Mouse (Mus musculus): ENCODE results near the gene Frrs1l. TPM values are rescaled to one million over a fixed set of nuclear protein-coding genes. Genes with fewer than 3 reads are reported as not detected.

Frrs1l gene
- polyA plus RNA-seq, 1 experiment from 2014 or later = 0.33 TPM

DNA sequence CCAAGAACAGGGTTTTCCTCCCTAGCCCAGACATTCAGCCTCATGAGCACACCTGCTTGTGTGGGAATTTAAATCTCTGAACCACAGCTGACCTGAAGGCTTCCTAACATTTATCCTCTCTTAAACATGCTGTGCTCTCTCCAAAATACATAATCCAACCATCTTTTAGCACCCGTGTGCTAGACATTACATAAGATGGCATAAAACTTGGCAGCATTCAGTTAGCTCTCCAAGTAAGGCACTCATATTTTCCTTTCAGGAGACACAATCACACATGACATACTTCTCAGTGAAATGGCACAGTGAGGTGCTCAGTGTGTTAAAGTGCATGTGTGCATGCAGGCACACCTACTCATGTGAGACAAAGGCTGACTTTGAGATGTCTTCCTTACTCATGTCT is 47.6 kb downstream of the Frrs1l start:
- Histone ChIP-seq H3K36me3 (ENCODE audit: control insufficient read depth, insufficient read depth, low read length) (0 out of 2 replicates have a peak, but pooled peaks cover 2% of the 10 kb centered on the region), H3K9ac (ENCODE audit: low read depth, low read length) (no peak overlapping the region), H3K9me3 (ENCODE audit: control insufficient read depth, low read length) (no peaks in the 10 kb centered on the region), H3K4me2 (no peak overlapping the region), H3K27ac (ENCODE audit: low read depth, low read length) (no peak overlapping the region), H3K27me3 (replicated peaks; ENCODE audit: control insufficient read depth, insufficient read depth, low read length) (no peaks in the 10 kb centered on the region), H3K4me1 (replicated peaks; ENCODE audit: control insufficient read depth, insufficient read depth, low read length) (peaks cover 35% of the 10 kb centered on the region), H3K4me3 (ENCODE audit: low read depth, low read length) (no peak overlapping the region)
- no peak for ATAC-seq (replicated peaks; ENCODE audit: low FRiP score)
- DNase-seq (ENCODE audit: low spot score) = no peak
- 88% methylated on average over 1 of the region's 1 CpGs for WGBS

DNA sequence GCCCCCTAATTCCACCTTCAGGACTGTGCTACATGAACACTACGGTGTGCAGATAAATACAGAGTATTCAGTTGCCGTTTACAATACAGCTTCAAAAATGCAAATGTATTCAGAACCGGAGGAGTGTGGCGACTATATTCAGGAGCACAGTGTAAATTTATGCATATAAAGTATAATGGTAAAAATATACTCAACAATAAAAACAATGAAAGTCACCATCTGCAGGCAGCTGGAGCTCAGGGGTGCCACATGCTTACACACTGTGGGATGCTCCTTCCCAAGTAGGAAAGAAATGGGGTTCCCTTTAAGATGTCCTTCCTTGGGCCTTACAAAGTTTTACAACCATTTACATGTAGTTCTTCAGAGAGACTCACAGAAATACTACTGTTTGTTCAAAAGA is 48.7 kb downstream of the Frrs1l start:
- Histone ChIP-seq H3K27me3 (replicated peaks; ENCODE audit: control insufficient read depth, insufficient read depth, low read length) (no peaks in the 10 kb centered on the region), H3K9ac (ENCODE audit: low read depth, low read length) (no peak overlapping the region), H3K27ac (ENCODE audit: low read depth, low read length) (no peak overlapping the region), H3K4me1 (replicated peaks; ENCODE audit: control insufficient read depth, insufficient read depth, low read length) (peaks cover 35% of the 10 kb centered on the region), H3K9me3 (ENCODE audit: control insufficient read depth, low read length) (no peaks in the 10 kb centered on the region), H3K36me3 (ENCODE audit: control insufficient read depth, insufficient read depth, low read length) (peaks cover 5% of the 10 kb centered on the region; the same call in 1 of the 2 replicates), H3K4me2 (no peak overlapping the region), H3K4me3 (ENCODE audit: low read depth, low read length) (no peak overlapping the region)
- WGBS = 85% methylated on average over 4 of the region's 4 CpGs
- ATAC-seq (replicated peaks; ENCODE audit: low FRiP score) (no peak), DNase-seq (ENCODE audit: low spot score) (no peak)

DNA sequence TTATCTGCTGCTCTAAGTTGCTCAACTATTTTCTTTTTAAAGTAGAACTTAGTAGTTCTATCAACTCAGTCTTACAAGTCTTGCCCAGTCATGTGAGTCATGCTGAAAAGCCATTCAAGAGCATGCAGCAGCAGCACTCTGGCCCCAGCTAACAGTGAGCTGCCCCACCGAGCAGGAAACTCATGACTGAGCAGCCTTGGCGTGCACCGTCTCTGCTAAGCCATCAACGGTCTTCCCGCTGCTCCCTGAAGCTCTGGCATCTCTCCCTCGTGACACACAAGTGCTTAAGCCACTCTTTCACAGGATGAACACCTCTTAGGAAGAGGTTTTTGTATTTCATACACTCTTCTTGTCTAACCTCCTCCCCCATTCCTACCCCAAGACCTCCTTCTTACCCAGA is 53.1 kb downstream of the Frrs1l start:
- Histone ChIP-seq H3K4me3 (ENCODE audit: low read depth, low read length) (no peak overlapping the region), H3K9me3 (ENCODE audit: control insufficient read depth, low read length) (no peaks in the 10 kb centered on the region), H3K36me3 (ENCODE audit: control insufficient read depth, insufficient read depth, low read length) (peaks cover 22% of the 10 kb centered on the region), H3K9ac (ENCODE audit: low read depth, low read length) (no peak overlapping the region), H3K27me3 (replicated peaks; ENCODE audit: control insufficient read depth, insufficient read depth, low read length) (no peaks in the 10 kb centered on the region), H3K4me1 (replicated peaks; ENCODE audit: control insufficient read depth, insufficient read depth, low read length) (peaks cover 14% of the 10 kb centered on the region), H3K4me2 (no peak overlapping the region), H3K27ac (ENCODE audit: low read depth, low read length) (no peak overlapping the region)
- ATAC-seq (replicated peaks; ENCODE audit: low FRiP score) (no peak), DNase-seq (ENCODE audit: low spot score) (no peak)
- 68% methylated on average over 6 of the region's 6 CpGs for WGBS

DNA sequence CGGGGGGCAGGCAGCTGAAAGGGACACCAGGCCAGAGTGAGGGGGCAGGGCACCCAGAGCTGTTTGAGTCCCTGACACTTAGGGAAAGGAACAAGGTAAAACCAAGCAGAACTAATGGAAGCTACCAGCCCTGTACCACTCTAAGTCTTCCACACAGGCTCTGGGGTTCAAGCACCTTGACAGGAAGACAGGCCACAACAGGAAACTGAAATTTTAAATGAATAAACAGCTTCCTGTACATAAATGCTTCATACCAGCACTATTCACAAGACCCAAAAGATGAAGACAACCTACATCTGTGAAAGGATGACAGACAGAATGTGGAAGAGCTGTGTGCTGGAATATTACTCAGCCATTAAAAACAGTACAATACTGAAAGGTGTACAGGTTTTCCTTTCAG is 54.9 kb downstream of the Frrs1l start:
- Histone ChIP-seq H3K9ac (ENCODE audit: low read depth, low read length) (no peak overlapping the region), H3K4me2 (no peak overlapping the region), H3K4me3 (ENCODE audit: low read depth, low read length) (no peak overlapping the region), H3K9me3 (ENCODE audit: control insufficient read depth, low read length) (no peaks in the 10 kb centered on the region), H3K27me3 (replicated peaks; ENCODE audit: control insufficient read depth, insufficient read depth, low read length) (no peaks in the 10 kb centered on the region), H3K4me1 (replicated peaks; ENCODE audit: control insufficient read depth, insufficient read depth, low read length) (peaks cover 2% of the 10 kb centered on the region; the same call in 1 of the 2 replicates), H3K36me3 (ENCODE audit: control insufficient read depth, insufficient read depth, low read length) (peaks cover 22% of the 10 kb centered on the region), H3K27ac (ENCODE audit: low read depth, low read length) (no peak overlapping the region)
- ATAC-seq (replicated peaks; ENCODE audit: low FRiP score) = no peak
- no peak for DNase-seq (ENCODE audit: low spot score)
- no CpG with 5 or more reads among the region's 1 CpGs for WGBS

DNA sequence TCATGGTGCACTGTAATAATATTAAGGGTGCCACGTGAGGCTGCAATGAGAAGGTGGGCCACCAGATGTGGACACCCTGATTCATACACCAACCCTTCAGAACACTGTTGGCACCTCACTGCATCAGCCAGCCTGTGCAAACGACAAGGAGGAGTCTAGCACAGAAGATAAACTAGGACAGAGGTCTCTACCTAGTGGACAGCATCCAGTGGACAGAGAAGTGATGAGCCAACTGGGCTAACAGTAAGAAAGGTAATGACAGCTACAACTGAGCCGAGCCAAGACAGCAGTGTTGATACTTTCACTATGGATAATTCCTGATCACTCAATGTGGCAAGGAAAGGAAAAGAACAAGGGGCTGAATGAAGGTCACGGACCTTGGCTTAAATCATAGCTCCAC is 57.0 kb downstream of the Frrs1l start:
- ATAC-seq (replicated peaks; ENCODE audit: low FRiP score) = no peak
- no peak overlapping the region for H3K27ac ChIP-seq (ENCODE audit: low read depth, low read length)
- H3K27me3 ChIP-seq (replicated peaks; ENCODE audit: control insufficient read depth, insufficient read depth, low read length) = no peaks in the 10 kb centered on the region
- WGBS = 87% methylated on average over 4 of the region's 4 CpGs
- no peak overlapping the region for H3K4me3 ChIP-seq (ENCODE audit: low read depth, low read length)
- no peaks in the 10 kb centered on the region for H3K9me3 ChIP-seq (ENCODE audit: control insufficient read depth, low read length)
- no peak overlapping the region for H3K9ac ChIP-seq (ENCODE audit: low read depth, low read length)
- DNase-seq (ENCODE audit: low spot score) = no peak
- H3K4me2 ChIP-seq = no peak overlapping the region
- H3K36me3 ChIP-seq (ENCODE audit: control insufficient read depth, insufficient read depth, low read length) = peaks cover 20% of the 10 kb centered on the region
- H3K4me1 ChIP-seq (replicated peaks; ENCODE audit: control insufficient read depth, insufficient read depth, low read length) = no peaks in the 10 kb centered on the region

DNA sequence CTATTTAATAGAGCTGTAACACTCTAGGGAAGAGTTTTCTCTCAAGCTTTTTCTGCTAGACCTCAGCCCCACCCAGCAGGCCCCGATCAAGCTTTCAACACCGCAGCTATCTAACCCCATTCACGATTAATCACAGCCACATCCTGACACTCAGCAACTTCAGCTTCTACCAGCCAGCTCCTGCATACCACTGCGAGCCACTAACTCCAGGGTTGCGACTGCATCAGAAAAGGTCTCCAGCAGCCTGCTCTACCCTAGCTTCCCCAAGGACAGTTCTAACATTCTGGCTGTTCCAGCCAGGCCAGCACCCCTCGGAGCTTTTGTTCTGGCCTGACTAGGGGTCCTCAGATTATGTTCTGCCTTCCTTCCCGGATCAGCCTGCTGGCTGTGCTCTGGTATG is 58.1 kb downstream of the Frrs1l start:
- H3K4me2 ChIP-seq = no peak overlapping the region
- no peak overlapping the region for H3K9ac ChIP-seq (ENCODE audit: low read depth, low read length)
- no peak overlapping the region; the same call in 1 of the 2 replicates for H3K27ac ChIP-seq (ENCODE audit: low read depth, low read length)
- H3K36me3 ChIP-seq (ENCODE audit: control insufficient read depth, insufficient read depth, low read length) = peaks cover 20% of the 10 kb centered on the region
- H3K27me3 ChIP-seq (replicated peaks; ENCODE audit: control insufficient read depth, insufficient read depth, low read length) = no peaks in the 10 kb centered on the region
- no peaks in the 10 kb centered on the region for H3K9me3 ChIP-seq (ENCODE audit: control insufficient read depth, low read length)
- no peak for DNase-seq (ENCODE audit: low spot score)
- no peak overlapping the region for H3K4me3 ChIP-seq (ENCODE audit: low read depth, low read length)
- no peak for ATAC-seq (replicated peaks; ENCODE audit: low FRiP score)
- H3K4me1 ChIP-seq (replicated peaks; ENCODE audit: control insufficient read depth, insufficient read depth, low read length) = no peaks in the 10 kb centered on the region
- WGBS = 54% methylated on average over 7 of the region's 7 CpGs

DNA sequence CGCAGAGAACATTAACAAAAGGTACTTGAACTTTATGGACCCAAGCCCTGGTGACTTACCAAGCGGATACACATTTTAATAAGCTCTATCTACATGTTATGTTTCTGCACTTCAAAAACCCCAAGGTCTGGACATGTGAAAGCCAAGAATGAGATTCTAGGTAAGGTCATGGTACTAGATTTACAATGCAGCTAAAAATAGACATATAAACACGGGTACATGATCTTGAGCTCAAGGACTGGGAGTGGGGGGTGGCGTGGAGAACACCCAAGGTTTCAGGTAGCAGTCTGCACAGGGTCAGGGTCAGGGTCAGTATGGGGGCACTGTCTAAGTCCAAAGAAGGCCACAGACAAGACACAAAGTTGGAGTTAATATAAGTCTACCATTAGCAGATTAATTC is 59.9 kb downstream of the Frrs1l start:
- Histone ChIP-seq H3K27ac (ENCODE audit: low read depth, low read length) (no peak overlapping the region), H3K27me3 (replicated peaks; ENCODE audit: control insufficient read depth, insufficient read depth, low read length) (no peaks in the 10 kb centered on the region), H3K4me3 (ENCODE audit: low read depth, low read length) (no peak overlapping the region), H3K9ac (ENCODE audit: low read depth, low read length) (no peak overlapping the region), H3K4me1 (replicated peaks; ENCODE audit: control insufficient read depth, insufficient read depth, low read length) (no peaks in the 10 kb centered on the region), H3K36me3 (ENCODE audit: control insufficient read depth, insufficient read depth, low read length) (peaks cover 14% of the 10 kb centered on the region), H3K9me3 (ENCODE audit: control insufficient read depth, low read length) (no peaks in the 10 kb centered on the region), H3K4me2 (no peak overlapping the region)
- 83% methylated on average over 4 of the region's 4 CpGs for WGBS
- DNase-seq (ENCODE audit: low spot score) (no peak), ATAC-seq (replicated peaks; ENCODE audit: low FRiP score) (no peak)

DNA sequence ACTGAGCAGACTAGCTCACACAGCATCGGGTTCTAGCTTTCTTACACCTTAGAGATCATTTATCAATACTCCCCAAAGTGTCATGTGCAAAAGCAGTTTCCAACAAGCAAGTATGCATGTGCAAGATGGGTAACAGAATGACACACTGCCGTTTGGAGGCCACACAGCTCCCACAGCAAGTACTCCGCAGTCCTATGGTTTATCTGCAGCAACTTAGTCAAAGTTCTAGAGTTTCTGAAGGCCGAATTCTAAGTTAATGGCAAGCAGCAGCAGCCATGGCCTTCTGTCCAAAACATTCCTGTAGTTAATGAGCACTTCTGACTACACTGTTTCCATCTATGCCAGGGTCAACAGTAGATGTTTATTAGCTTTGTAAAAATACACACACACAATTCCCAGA is 63.2 kb downstream of the Frrs1l start:
- DNase-seq (ENCODE audit: low spot score) = no peak
- no peaks in the 10 kb centered on the region for H3K27me3 ChIP-seq (replicated peaks; ENCODE audit: control insufficient read depth, insufficient read depth, low read length)
- H3K4me2 ChIP-seq = no peak overlapping the region
- H3K4me1 ChIP-seq (replicated peaks; ENCODE audit: control insufficient read depth, insufficient read depth, low read length) = no peaks in the 10 kb centered on the region
- WGBS = 84% methylated on average over 4 of the region's 4 CpGs
- no peak overlapping the region for H3K9ac ChIP-seq (ENCODE audit: low read depth, low read length)
- ATAC-seq (replicated peaks; ENCODE audit: low FRiP score) = no peak
- no peak overlapping the region for H3K27ac ChIP-seq (ENCODE audit: low read depth, low read length)
- peaks cover 17% of the 10 kb centered on the region for H3K36me3 ChIP-seq (ENCODE audit: control insufficient read depth, insufficient read depth, low read length)
- no peak overlapping the region for H3K4me3 ChIP-seq (ENCODE audit: low read depth, low read length)
- no peaks in the 10 kb centered on the region for H3K9me3 ChIP-seq (ENCODE audit: control insufficient read depth, low read length)

DNA sequence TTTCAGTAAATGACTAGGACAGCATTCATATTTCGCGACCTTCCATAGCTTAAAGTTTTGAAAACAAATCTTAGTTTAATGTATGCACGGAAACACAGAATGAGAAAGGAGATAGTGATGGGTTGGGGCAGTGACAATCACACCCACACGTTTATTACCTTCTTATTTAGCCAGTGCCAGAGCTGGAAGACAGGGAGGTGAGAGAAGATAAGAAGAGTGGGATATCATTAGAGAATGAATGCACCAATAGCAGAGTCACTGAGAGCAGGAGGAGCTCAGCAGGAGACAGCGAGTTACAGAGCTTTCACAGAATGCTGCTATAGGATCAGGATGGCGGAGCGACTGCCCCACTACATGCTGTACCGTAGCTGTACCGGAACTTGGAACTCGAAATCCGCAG is 68.0 kb downstream of the Frrs1l start:
- no peaks in the 10 kb centered on the region for H3K4me1 ChIP-seq (replicated peaks; ENCODE audit: control insufficient read depth, insufficient read depth, low read length)
- H3K36me3 ChIP-seq (ENCODE audit: control insufficient read depth, insufficient read depth, low read length) = peaks cover 17% of the 10 kb centered on the region
- DNase-seq (ENCODE audit: low spot score) (no peak), ATAC-seq (replicated peaks; ENCODE audit: low FRiP score) (peak; percentile 64; the same call in 1 of the 2 replicates)
- H3K9me3 ChIP-seq (ENCODE audit: control insufficient read depth, low read length) = no peaks in the 10 kb centered on the region
- H3K4me2 ChIP-seq = no peak overlapping the region
- H3K27ac ChIP-seq (ENCODE audit: low read depth, low read length) = no peak overlapping the region
- H3K27me3 ChIP-seq (replicated peaks; ENCODE audit: control insufficient read depth, insufficient read depth, low read length) = no peaks in the 10 kb centered on the region
- no peak overlapping the region for H3K9ac ChIP-seq (ENCODE audit: low read depth, low read length)
- no peak overlapping the region for H3K4me3 ChIP-seq (ENCODE audit: low read depth, low read length)
- 86% methylated on average over 11 of the region's 11 CpGs for WGBS

All from liver, embryonic 11.5 days (tissue).